Mouse (Mus musculus): ENCODE data around the gene Cyp4x1. TPM values are rescaled to one million over a fixed set of nuclear protein-coding genes. Genes with fewer than 3 reads are reported as not detected.
"Not testable (repeated sequence)": the region's sequence is repeated elsewhere in the genome, so short reads cannot be mapped to it uniquely, and the experiment has no call there.

The Cyp4x1 gene
- polyA plus RNA-seq (2014; fragmentation: Nextera tagmentation; extraction: Ambion mirVana) = 10.8 and 11.6 TPM in 2 replicates

DNA sequence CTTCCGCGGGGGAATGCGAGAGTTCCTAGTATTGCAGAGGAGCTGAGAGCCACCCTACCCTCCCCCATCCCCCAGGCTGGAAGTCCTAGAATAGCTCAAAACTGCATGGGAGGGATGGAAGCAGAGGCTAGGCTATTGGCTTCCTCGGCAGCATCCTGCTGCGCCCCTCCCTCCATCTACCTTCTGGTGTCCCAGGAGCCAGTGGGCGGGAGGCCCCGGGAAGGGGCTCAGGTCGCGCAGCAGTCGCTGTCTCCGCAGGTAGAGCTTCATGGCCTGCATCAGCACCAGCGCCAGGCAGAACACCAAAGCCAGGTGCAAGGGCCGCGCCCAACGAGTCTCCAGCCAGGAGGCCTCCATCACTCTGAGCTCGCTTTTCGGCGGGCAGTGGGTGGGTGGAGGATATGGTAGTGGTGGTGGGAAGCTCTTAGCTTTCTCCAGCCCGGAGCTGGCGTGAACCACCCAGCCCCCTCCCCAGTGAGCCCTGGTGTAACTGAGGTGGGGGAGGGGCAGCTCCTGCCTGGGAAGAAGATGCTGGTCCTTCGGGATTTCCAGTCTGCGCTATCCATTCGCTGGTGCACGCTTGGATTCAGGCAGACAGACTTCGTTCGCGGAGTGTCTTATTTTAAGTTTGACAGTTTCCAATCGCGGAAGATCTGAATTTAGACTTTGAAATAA, at the start of gene Cyp4x1:
TSS of gene Cyp4x1 (minus strand) at position 661 of the 675 bp plus-strand sequence.
- no peaks in the 10 kb centered on the region for H3K36me3 ChIP-seq (ENCODE audit: control insufficient read depth, insufficient read depth, low read length)
- no peaks in the 10 kb centered on the region for H3K4me1 ChIP-seq (ENCODE audit: control insufficient read depth, insufficient read depth, low read length)
- H3K4me2 ChIP-seq (ENCODE audit: low read depth, low read length) = peak within 1 kb of the TSS; percentile 65
- no peaks in the 10 kb centered on the region for H3K9me3 ChIP-seq (ENCODE audit: control insufficient read depth, low read length)
- peak; percentile 91 for ATAC-seq (ENCODE audit: low read depth)
- peak within 1 kb of the TSS; percentile 23 for H3K27ac ChIP-seq (ENCODE audit: low read depth, low read length)
- WGBS = 0% methylated on average over 29 of the region's 29 CpGs
- peak within 1 kb of the TSS; percentile 66 for H3K9ac ChIP-seq (replicated peaks; ENCODE audit: low read depth, low read length)
- peak within 1 kb of the TSS; percentile 47 for H3K4me3 ChIP-seq (ENCODE audit: low read depth, low read length)
- 0 out of 2 replicates have a peak, but pooled peaks cover 2% of the 10 kb centered on the region for H3K27me3 ChIP-seq (ENCODE audit: control insufficient read depth, insufficient read depth, low read length)

GRCm38 (mm10) chr4:115176201-115176600, 42.1 kb upstream of the Cyp4x1 start:
- ATAC-seq (ENCODE audit: low read depth); H3K4me3 ChIP-seq (ENCODE audit: low read depth, low read length); H3K4me2 ChIP-seq (ENCODE audit: low read depth, low read length); H3K9me3 ChIP-seq (ENCODE audit: control insufficient read depth, low read length); H3K36me3 ChIP-seq (ENCODE audit: control insufficient read depth, insufficient read depth, low read length); H3K4me1 ChIP-seq (ENCODE audit: control insufficient read depth, insufficient read depth, low read length); H3K27ac ChIP-seq (ENCODE audit: low read depth, low read length); H3K9ac ChIP-seq (replicated peaks; ENCODE audit: low read depth, low read length); H3K27me3 ChIP-seq (ENCODE audit: control insufficient read depth, insufficient read depth, low read length): not testable (repeated sequence)

DNA sequence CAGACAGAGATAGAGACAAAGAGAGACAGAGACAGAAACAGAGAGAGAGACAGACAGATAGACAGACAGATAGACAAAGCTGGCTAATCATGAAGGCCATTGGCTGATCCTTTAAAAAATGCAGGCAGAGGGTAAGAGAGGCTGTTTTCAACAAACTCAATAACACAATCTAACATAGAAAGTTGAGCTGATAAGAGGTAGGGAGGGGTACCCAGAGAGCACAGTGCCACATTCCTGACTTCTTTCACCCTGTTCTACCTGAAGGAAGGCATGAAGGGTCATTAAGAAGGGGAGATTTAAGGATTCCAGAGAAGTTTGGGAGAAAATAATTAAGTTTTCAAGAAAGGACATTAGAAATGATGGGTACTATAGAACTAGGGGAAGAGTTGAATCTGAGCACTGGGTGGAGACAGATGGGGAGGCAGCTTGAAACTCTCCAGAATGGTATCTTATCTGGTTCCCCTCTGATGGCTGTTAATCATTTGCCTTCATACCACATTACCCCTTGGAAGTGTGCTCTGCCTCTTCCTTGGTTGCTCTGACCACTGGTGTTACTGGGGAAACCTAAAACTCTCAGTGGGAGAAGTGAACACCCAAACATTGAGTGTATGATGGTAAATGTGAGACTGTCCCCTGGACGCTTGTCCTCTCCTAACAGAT, 40.7 kb upstream of the Cyp4x1 start:
- 91% methylated on average over 1 of the region's 1 CpGs for WGBS
- ATAC-seq (ENCODE audit: low read depth) = no peak

DNA sequence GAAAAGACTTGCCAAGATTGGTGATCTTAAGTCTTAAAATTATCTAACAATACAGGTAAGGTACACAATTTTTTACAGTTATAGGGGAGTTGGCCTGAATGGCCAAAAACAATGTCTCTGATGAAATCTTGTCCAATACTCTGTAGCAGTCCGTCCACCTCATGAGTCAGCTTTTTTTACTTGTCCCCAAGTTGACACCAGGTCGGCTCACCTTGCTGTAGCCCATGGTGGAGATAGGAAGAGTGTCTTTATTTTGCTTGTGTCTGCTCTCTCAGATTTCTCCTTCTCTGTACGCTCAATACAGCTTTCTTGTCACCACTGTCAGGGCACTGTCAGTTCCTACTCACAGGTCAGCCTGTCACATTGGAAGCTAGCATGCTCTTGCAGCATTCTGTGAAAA, 24.9 kb upstream of the Cyp4x1 start:
- not testable (repeated sequence) for H3K27ac ChIP-seq (ENCODE audit: low read depth, low read length); H3K4me1 ChIP-seq (ENCODE audit: control insufficient read depth, insufficient read depth, low read length); H3K9ac ChIP-seq (replicated peaks; ENCODE audit: low read depth, low read length); H3K27me3 ChIP-seq (ENCODE audit: control insufficient read depth, insufficient read depth, low read length); ATAC-seq (ENCODE audit: low read depth); H3K4me2 ChIP-seq (ENCODE audit: low read depth, low read length); H3K36me3 ChIP-seq (ENCODE audit: control insufficient read depth, insufficient read depth, low read length); H3K4me3 ChIP-seq (ENCODE audit: low read depth, low read length); H3K9me3 ChIP-seq (ENCODE audit: control insufficient read depth, low read length)
- WGBS = 88% methylated on average over 3 of the region's 3 CpGs

More for the DNA sequence above, 40.7 kb upstream of the Cyp4x1 start:
- no peaks in the 10 kb centered on the region for H3K4me1 ChIP-seq (ENCODE audit: control insufficient read depth, insufficient read depth, low read length)
- no peak overlapping the region for H3K9ac ChIP-seq (replicated peaks; ENCODE audit: low read depth, low read length)
- H3K9me3 ChIP-seq (ENCODE audit: control insufficient read depth, low read length) = no peaks in the 10 kb centered on the region
- no peak overlapping the region for H3K4me3 ChIP-seq (ENCODE audit: low read depth, low read length)
- H3K4me2 ChIP-seq (ENCODE audit: low read depth, low read length) = no peak overlapping the region
- H3K27ac ChIP-seq (ENCODE audit: low read depth, low read length) = no peak overlapping the region
- H3K36me3 ChIP-seq (ENCODE audit: control insufficient read depth, insufficient read depth, low read length) = no peaks in the 10 kb centered on the region
- H3K27me3 ChIP-seq (ENCODE audit: control insufficient read depth, insufficient read depth, low read length) = no peaks in the 10 kb centered on the region

GRCm38 (mm10) chr4:115154723-115155122, 20.6 kb upstream of the Cyp4x1 start:
- no peak for ATAC-seq (ENCODE audit: low read depth)
- H3K27ac ChIP-seq (ENCODE audit: low read depth, low read length) = no peak overlapping the region
- H3K27me3 ChIP-seq (ENCODE audit: control insufficient read depth, insufficient read depth, low read length) = no peaks in the 10 kb centered on the region
- WGBS = 95% methylated on average over 2 of the region's 2 CpGs
- no peaks in the 10 kb centered on the region for H3K9me3 ChIP-seq (ENCODE audit: control insufficient read depth, low read length)
- H3K4me3 ChIP-seq (ENCODE audit: low read depth, low read length) = no peak overlapping the region
- H3K4me2 ChIP-seq (ENCODE audit: low read depth, low read length) = no peak overlapping the region
- no peak overlapping the region for H3K9ac ChIP-seq (replicated peaks; ENCODE audit: low read depth, low read length)
- H3K36me3 ChIP-seq (ENCODE audit: control insufficient read depth, insufficient read depth, low read length) = no peaks in the 10 kb centered on the region
- no peaks in the 10 kb centered on the region for H3K4me1 ChIP-seq (ENCODE audit: control insufficient read depth, insufficient read depth, low read length)

GRCm38 (mm10) chr4:115134296-115134630, 182 bp upstream of the Cyp4x1 start:
- peak overlapping the region; percentile 65 for H3K4me2 ChIP-seq (ENCODE audit: low read depth, low read length)
- peak overlapping the region; percentile 66 for H3K9ac ChIP-seq (replicated peaks; ENCODE audit: low read depth, low read length)
- peak overlapping the region; percentile 47 for H3K4me3 ChIP-seq (ENCODE audit: low read depth, low read length)
- 0 out of 2 replicates have a peak, but pooled peaks cover 2% of the 10 kb centered on the region for H3K27me3 ChIP-seq (ENCODE audit: control insufficient read depth, insufficient read depth, low read length)
- no peaks in the 10 kb centered on the region for H3K9me3 ChIP-seq (ENCODE audit: control insufficient read depth, low read length)
- 16% methylated on average over 7 of the region's 7 CpGs for WGBS
- H3K4me1 ChIP-seq (ENCODE audit: control insufficient read depth, insufficient read depth, low read length) = no peaks in the 10 kb centered on the region
- H3K36me3 ChIP-seq (ENCODE audit: control insufficient read depth, insufficient read depth, low read length) = no peaks in the 10 kb centered on the region
- peak overlapping the region; percentile 23; the same call in 1 of the 2 replicates for H3K27ac ChIP-seq (ENCODE audit: low read depth, low read length)
- peak; percentile 57 for ATAC-seq (ENCODE audit: low read depth)

DNA sequence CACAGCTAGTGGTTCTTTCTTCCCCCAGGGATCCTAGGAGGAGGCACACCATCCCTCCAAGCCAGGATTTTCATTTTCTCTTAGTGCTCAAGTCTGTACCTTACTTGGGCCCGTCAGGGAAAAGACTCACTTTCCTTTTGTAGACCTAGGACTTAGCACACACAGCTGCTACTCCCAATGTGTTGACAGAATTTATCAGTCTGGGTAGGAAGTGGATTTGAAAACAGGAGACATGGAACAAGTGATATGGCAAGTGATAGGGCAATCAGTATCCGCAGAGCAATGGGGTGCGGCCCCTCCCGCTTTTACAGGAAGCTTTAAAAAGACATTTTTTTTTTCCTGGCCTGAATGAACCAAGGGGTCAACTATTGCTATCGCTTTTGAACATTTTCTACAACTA, 996 bp downstream of the Cyp4x1 start:
- Histone ChIP-seq H3K4me1 (ENCODE audit: control insufficient read depth, insufficient read depth, low read length) (no peaks in the 10 kb centered on the region), H3K4me2 (ENCODE audit: low read depth, low read length) (peak overlapping the region; percentile 65), H3K9ac (replicated peaks; ENCODE audit: low read depth, low read length) (peak overlapping the region; percentile 66), H3K27me3 (ENCODE audit: control insufficient read depth, insufficient read depth, low read length) (0 out of 2 replicates have a peak, but pooled peaks cover 2% of the 10 kb centered on the region), H3K4me3 (ENCODE audit: low read depth, low read length) (peak overlapping the region; percentile 47), H3K27ac (ENCODE audit: low read depth, low read length) (no peak overlapping the region), H3K9me3 (ENCODE audit: control insufficient read depth, low read length) (no peaks in the 10 kb centered on the region), H3K36me3 (ENCODE audit: control insufficient read depth, insufficient read depth, low read length) (no peaks in the 10 kb centered on the region)
- 7% methylated on average over 5 of the region's 5 CpGs for WGBS
- peak; percentile 15; the same call in 1 of the 2 replicates for ATAC-seq (ENCODE audit: low read depth)

DNA sequence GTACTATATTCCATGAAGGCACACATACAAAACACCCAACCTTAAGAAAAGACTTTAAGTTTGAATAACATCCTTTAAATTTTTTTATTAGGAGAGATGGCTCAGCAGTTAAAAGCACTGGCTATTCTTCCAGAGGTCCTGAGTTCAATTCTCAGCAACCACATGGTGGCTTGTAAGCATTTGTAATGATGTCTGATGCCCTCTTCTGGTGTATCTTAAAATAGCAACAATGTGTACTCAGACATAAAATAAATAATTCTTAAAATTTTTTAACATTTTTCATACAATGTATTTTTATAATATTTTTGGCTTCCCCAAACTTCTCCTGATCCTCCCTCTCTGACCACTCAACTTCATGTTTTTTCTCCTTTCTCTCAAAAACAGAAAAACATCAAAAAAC, 9.4 kb downstream of the Cyp4x1 start:
- H3K36me3 ChIP-seq (ENCODE audit: control insufficient read depth, insufficient read depth, low read length) = no peaks in the 10 kb centered on the region
- no peaks in the 10 kb centered on the region for H3K9me3 ChIP-seq (ENCODE audit: control insufficient read depth, low read length)
- no peaks in the 10 kb centered on the region for H3K27me3 ChIP-seq (ENCODE audit: control insufficient read depth, insufficient read depth, low read length)
- H3K4me3 ChIP-seq (ENCODE audit: low read depth, low read length) = no peak overlapping the region
- H3K27ac ChIP-seq (ENCODE audit: low read depth, low read length) = no peak overlapping the region
- ATAC-seq (ENCODE audit: low read depth) = no peak
- no peaks in the 10 kb centered on the region for H3K4me1 ChIP-seq (ENCODE audit: control insufficient read depth, insufficient read depth, low read length)
- no peak overlapping the region for H3K9ac ChIP-seq (replicated peaks; ENCODE audit: low read depth, low read length)
- no peak overlapping the region for H3K4me2 ChIP-seq (ENCODE audit: low read depth, low read length)

GRCm38 (mm10) chr4:115123507-115123906, 10.6 kb downstream of the Cyp4x1 start:
- no peak for ATAC-seq (ENCODE audit: low read depth)
- H3K4me2 ChIP-seq (ENCODE audit: low read depth, low read length) = no peak overlapping the region
- no peak overlapping the region for H3K9ac ChIP-seq (replicated peaks; ENCODE audit: low read depth, low read length)
- no peak overlapping the region for H3K27ac ChIP-seq (ENCODE audit: low read depth, low read length)
- H3K4me3 ChIP-seq (ENCODE audit: low read depth, low read length) = no peak overlapping the region
- no peaks in the 10 kb centered on the region for H3K4me1 ChIP-seq (ENCODE audit: control insufficient read depth, insufficient read depth, low read length)
- no peaks in the 10 kb centered on the region for H3K9me3 ChIP-seq (ENCODE audit: control insufficient read depth, low read length)
- H3K27me3 ChIP-seq (ENCODE audit: control insufficient read depth, insufficient read depth, low read length) = no peaks in the 10 kb centered on the region
- no peaks in the 10 kb centered on the region for H3K36me3 ChIP-seq (ENCODE audit: control insufficient read depth, insufficient read depth, low read length)
- WGBS = 52% methylated on average over 2 of the region's 2 CpGs
